Mouse (Mus musculus): ENCODE measurements around the gene Abo.

Abo gene

DNA sequence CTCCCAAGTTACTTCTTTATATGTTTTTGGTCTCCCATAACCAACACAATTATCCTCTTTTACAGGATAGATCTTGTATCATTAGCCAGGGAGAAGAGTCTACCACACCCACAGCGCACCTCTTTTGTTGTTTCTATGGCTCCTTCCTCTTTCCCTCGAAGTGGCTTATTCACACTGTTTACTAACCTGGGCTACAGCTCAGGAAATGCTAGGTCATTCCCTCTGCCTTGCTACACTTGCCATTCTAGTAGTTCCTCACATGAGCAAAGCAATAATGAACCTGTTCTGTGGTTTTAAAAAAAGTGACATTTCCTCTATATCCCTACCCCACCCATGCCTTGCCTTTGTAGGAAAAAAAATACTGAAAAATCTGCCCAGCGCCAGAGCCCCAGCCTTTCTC lies 1.9 kb downstream of the Abo start:
- DNase-seq = no peak

DNA sequence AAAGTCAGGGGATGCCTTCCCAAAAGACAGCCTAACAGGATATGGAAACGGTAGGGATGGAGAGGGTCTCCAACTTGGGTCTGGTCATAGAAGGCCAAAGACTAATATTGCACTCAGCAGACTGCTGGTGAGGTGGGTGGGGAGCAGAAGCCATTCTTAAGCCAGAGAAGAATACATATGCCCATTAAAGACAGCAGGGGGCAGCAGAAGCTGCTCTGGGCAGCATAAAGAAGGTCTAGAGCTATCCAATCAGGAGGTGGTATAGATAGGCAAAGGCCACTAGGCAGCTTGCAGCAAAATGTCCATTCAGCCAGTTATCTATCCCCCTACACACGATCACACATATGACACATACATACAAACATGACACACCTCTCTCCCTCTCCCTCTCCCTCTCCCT lies 17.1 kb downstream of the Abo start:
- DNase-seq = no peak

DNA sequence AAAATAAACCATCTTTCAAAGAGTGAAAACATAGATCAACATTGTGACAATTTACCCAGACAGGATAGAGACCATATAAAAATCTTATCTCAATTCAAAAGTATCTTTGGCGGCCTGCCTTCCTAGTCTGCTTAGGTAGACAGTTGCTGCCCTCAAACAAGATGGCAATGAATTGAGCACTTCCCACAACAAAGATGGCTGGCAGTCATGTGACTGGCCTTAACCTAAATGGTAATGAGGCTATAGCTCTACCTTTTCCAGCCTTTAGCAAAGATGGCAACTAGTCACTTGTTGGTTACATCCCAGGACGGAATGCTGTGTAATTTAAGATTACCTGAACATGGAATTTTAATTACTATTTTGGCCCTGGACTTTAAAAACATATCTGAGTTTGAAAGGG lies 32.3 kb downstream of the Abo start:
- DNase-seq = no peak

DNA sequence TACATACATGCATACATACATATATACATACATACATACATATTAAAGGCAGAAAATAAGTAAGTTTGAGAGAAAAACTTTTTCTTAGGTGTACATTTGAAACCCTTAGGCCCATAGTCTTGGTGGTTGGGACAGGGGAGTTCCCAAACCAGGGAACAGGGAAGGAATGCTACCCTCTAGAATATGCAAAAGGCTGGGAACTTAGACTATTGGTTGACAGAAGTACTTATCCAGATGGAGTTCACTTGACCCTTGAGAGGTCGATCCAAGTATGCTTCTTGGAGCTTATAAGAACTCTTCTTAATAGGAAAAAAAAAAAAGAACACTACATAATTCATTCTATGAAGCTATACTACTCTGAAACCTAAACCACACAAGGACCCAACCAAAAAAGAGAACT lies 36.7 kb downstream of the Abo start:
- DNase-seq = no peak

DNA sequence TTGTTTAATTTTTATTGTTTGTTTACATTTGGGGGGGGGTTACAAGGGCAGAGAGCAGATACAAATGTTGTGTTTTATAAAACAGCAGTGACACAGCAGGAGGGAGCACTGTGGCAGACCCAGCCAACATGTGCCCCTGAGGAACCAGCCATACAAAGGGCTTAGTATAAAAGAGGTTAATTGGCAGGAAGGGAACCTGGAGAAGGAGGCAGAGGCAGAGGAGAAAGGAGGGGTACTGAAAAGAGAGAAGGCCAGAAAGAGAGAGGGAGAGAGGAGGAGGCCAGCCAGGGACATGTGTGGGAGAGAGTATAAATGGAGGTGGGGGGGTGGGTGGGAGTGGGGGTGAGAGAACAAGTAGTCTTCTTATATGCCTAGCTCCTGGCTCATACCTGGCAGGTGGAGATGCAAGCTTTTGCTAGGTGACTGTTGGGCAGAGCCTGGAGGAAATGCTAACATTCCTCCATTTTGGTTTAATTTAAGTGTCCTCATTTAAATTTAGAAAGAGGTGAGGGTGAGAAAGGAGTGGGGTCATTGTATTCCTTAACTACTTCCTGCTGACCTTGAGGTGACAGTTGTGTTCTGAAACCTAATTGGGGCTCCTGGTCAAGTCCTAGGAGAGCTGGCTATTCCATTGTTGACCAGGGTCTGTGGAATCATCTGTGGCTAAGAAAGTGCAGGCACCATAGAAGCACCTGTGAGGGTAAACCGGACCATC lies 37.4 kb downstream of the Abo start:
- no peak for DNase-seq

All from thymus, adult 18-20 months (tissue).